Mouse (Mus musculus) stomach, postnatal 0 days (tissue): Measurements from ENCODE around the gene Celf5. TPM values are rescaled to one million over a fixed set of nuclear protein-coding genes. Genes with fewer than 3 reads are reported as not detected.

ENCODE experiments used
- ATAC-seq: fragments of 200-750 bp; cut with Nextera tagmentation; 2 replicates; pipeline ENCODE4 v1.8.0; 2017; ENCODE audit not compliant: low FRiP score, low TSS enrichment
- DNase-seq: peaks from one replicate; pipeline ENCODE4 v3.0.0-alpha.2; 2016; ENCODE audit warnings: low spot score
- H3K27ac ChIP-seq: fragments of 300-500 bp; sonication (generic); replicated peaks from 2 replicates; pipeline ENCODE4 v1.5.1; 2014; ENCODE audit warnings: mild to moderate bottlenecking, control low read depth
- H3K27me3 ChIP-seq: fragments of 300-500 bp; sonication (generic); 2 replicates; pipeline ENCODE4 v1.6.1; 2014; ENCODE audit warnings: low read length; ENCODE audit not compliant: control insufficient read depth, insufficient read depth
- H3K36me3 ChIP-seq: fragments of 300-500 bp; sonication (generic); 2 replicates; pipeline ENCODE4 v1.6.1; 2014; ENCODE audit warnings: low read length, mixed read lengths; ENCODE audit not compliant: control insufficient read depth, insufficient read depth
- H3K4me1 ChIP-seq: fragments of 300-500 bp; sonication (generic); replicated peaks from 2 replicates; pipeline ENCODE4 v1.6.1; 2014; ENCODE audit warnings: antibody characterized with exemption; ENCODE audit not compliant: control insufficient read depth, insufficient read depth
- H3K4me2 ChIP-seq: fragments of 300-500 bp; sonication (generic); replicated peaks from 2 replicates; pipeline ENCODE4 v1.6.1; 2014; ENCODE audit warnings: low read depth, mild to moderate bottlenecking, control low read depth, moderate library complexity
- H3K4me3 ChIP-seq: fragments of 300-500 bp; sonication (generic); 2 replicates; pipeline ENCODE4 v1.5.1; 2014; ENCODE audit warnings: low read depth, low read length, control low read depth
- H3K9ac ChIP-seq: fragments of 300-500 bp; sonication (generic); 2 replicates; pipeline ENCODE4 v1.6.1; 2014; ENCODE audit warnings: mild to moderate bottlenecking, low read length, control low read depth, mixed read lengths
- H3K9me3 ChIP-seq: fragments of 300-500 bp; sonication (generic); 2 replicates; pipeline ENCODE4 v1.6.1; 2016; ENCODE audit warnings: low read length; ENCODE audit not compliant: control insufficient read depth
- CTCF ChIP-seq: IDR thresholded peaks from 2 replicates; pipeline ENCODE4 v1.5.1; 2016; ENCODE audit warnings: antibody characterized with exemption, low read depth, mild to moderate bottlenecking, moderate library complexity
- EP300 ChIP-seq: optimal IDR thresholded peaks from 2 replicates; pipeline ENCODE3; 2016; ENCODE audit warnings: antibody characterized with exemption
- WGBS: fragments of 180-500 bp; shearing (Covaris S2); extraction: QIAGEN DNeasy Blood & Tissue Kit; methylation state at CpG from one replicate; pipeline ENCODE4 v1.1.7; 2014; 5-methylcytosine and 5-hydroxymethylcytosine counted together
- polyA plus RNA-seq: library from polyadenylated mRNA; unstranded; fragments of >200 nt; fragmentation: Nextera tagmentation; extraction: Ambion mirVana; gene quantifications from 2 replicates; pipeline ENCODE4 v1.2.1, GENCODE M21; 2015

Gene Celf5
- polyA plus RNA-seq, 1 experiment from 2014 or later, result 0.62 TPM

DNA sequence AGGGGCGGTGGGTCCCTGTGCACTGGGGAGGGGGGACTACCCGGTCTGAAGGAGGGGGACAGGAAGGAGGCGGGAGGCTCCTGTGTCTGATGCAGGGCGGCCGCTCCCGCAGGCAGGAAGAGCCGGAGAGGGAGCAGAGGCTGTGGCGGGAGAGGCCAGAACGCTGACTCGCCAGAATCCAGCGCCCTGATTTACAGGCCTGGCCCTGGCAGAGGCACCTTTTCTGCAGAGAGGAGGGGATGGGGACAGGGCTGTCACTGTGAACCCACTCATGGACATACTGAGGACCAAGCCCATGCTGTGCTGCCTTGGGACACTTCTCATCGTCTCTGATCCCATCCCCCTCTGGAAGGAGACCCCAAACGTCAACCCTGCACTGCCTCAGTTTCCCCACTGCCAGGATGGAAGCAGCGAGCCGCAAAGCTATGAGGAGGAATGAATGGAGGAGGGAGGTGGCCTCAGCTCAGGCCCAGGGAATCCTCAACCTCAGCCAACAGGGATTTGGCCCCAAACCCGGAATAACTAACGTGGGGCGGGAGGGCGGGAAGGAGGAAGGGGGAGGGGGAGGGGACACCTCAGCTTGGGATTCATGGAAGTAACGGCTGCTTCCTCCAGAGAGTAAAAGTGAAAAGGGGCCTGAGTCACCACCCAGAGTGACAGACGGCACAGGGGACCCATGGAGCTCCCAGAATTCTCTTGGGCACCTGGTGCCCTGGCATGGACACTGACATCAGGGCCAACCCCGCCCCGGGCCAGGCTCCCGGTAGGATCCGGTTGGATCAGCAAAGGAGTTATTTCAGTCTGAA is 58.1 kb downstream of the Celf5 start:
- Histone ChIP-seq H3K4me3 (peak overlapping the region; percentile 62), H3K36me3 (no peaks in the 10 kb centered on the region), H3K4me2 (peak overlapping the region; percentile 77), H3K4me1 (peaks cover 8% of the 10 kb centered on the region; the same call in 1 of the 2 replicates), H3K9me3 (no peaks in the 10 kb centered on the region), H3K27ac (peak overlapping the region; percentile 70), H3K27me3 (no peaks in the 10 kb centered on the region), H3K9ac (peak overlapping the region; percentile 41; the same call in 1 of the 2 replicates)
- no peak for ATAC-seq
- no peak for TF ChIP-seq CTCF
- TF ChIP-seq EP300, result no peak
- DNase-seq, result peak; percentile 33
- 7% methylated on average over 21 of the region's 25 CpGs for WGBS

DNA sequence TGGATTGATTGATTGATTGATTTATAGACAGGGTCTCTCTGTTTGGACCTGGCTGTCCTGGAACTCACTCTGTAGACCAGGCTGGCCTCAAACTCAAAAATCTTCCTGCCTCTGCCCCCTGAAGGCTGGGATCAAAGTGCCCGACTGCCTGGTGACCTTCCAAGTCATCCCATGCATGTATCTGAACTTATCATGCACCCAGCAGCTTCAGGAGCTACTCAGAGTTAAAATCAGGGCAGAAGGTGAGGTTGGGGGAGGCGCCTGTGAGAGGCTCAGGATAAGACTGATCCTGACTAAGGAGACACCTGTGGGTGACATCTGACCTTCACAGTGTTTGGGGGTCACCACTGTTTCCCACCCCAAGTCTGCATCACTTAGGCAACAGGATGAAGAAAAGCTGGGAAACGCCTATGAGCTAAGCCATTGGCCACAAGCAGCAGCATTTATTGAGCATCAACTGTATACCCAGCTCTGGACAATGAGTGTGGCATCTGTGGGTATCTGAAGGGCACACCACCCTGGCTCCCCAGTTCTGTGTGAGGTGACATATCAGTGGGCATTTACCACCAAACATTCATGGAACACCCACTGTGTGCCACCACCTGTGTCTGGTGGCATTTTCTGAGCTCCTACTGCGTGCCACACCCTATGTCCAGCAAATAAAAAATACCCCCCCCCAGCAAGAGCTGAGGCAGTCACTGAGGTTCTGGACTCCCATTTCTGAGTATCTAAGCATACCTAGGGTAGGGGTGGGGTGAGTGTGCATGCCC is 58.8 kb downstream of the Celf5 start:
- no peaks in the 10 kb centered on the region for H3K9me3 ChIP-seq
- DNase-seq (peak; percentile 11), ATAC-seq (no peak)
- H3K4me3 ChIP-seq, result no peak overlapping the region
- WGBS, result 74% methylated on average over 4 of the region's 4 CpGs
- 0 out of 2 replicates have a peak overlapping the region, but pooled peaks have one; percentile 70 for H3K27ac ChIP-seq
- no peak overlapping the region for H3K9ac ChIP-seq
- H3K4me1 ChIP-seq, result peaks cover 8% of the 10 kb centered on the region; the same call in 1 of the 2 replicates
- H3K4me2 ChIP-seq, result peak overlapping the region; percentile 77
- TF ChIP-seq EP300, result no peak
- no peak for TF ChIP-seq CTCF
- no peaks in the 10 kb centered on the region for H3K27me3 ChIP-seq
- H3K36me3 ChIP-seq, result 0 out of 2 replicates have a peak, but pooled peaks cover 3% of the 10 kb centered on the region

DNA sequence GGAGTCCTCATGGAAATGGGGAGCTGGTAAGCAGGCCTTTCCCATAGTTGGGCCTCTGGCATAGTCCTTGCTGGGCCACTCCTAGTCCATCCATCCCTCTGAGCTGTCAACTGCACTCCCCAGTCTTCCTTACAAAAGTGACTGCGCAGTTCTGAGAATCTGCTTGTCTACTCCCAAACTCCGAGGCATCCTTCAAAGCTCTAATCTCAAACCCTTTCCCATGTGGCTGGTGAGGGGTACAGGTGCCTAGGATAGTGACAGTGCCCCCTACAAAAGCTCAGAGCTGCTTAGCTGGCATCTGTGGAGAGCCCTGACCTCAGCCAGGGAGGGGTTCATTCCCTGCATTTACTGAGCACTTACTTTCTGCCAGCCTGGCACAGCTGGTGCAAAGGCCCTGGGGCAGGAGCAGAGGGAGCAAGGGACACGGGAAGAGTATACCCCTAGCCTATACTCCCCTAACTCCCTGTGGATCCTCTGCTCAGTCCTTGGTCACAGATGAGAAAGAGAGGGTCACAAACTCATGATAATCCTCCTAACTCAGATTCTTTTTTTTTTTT is 59.8 kb downstream of the Celf5 start:
- Histone ChIP-seq H3K27ac (no peak overlapping the region), H3K27me3 (no peaks in the 10 kb centered on the region), H3K36me3 (0 out of 2 replicates have a peak, but pooled peaks cover 3% of the 10 kb centered on the region), H3K4me2 (no peak overlapping the region), H3K9ac (no peak overlapping the region), H3K4me3 (no peak overlapping the region), H3K4me1 (peaks cover 9% of the 10 kb centered on the region; the same call in 1 of the 2 replicates), H3K9me3 (no peaks in the 10 kb centered on the region)
- DNase-seq, result no peak
- WGBS, result 76% methylated on average over 3 of the region's 3 CpGs
- TF ChIP-seq EP300, result no peak
- TF ChIP-seq CTCF, result no peak
- no peak for ATAC-seq

DNA sequence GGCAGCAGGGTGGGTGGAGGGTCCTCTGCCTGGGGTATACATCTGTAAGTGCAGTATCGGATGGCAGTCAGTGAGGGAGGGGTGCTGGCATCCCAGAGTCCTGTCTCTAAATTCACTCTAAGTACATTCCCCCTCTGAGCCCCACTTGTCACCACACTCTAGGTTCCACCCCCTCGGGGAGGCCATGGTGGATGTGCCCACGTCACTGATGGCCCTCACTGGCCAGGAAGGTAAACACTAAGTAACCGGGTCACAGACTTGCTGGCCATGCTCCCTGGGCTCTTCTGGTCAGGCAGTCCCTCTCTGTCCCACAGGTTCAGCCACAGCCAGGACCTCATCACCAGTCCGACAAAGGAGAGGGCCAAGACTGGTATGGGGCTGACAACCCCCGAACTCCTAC is 60.3 kb downstream of the Celf5 start:
- DNase-seq (peak; percentile 15), ATAC-seq (no peak)
- H3K4me3 ChIP-seq, result no peak overlapping the region
- 67% methylated on average over 5 of the region's 6 CpGs for WGBS
- 0 out of 2 replicates have a peak, but pooled peaks cover 3% of the 10 kb centered on the region for H3K36me3 ChIP-seq
- TF ChIP-seq EP300, result no peak
- TF ChIP-seq CTCF, result no peak
- H3K9me3 ChIP-seq, result no peaks in the 10 kb centered on the region
- H3K27ac ChIP-seq, result no peak overlapping the region
- no peak overlapping the region for H3K9ac ChIP-seq
- H3K4me2 ChIP-seq, result no peak overlapping the region
- no peaks in the 10 kb centered on the region for H3K27me3 ChIP-seq
- H3K4me1 ChIP-seq, result peaks cover 10% of the 10 kb centered on the region; the same call in 1 of the 2 replicates

DNA sequence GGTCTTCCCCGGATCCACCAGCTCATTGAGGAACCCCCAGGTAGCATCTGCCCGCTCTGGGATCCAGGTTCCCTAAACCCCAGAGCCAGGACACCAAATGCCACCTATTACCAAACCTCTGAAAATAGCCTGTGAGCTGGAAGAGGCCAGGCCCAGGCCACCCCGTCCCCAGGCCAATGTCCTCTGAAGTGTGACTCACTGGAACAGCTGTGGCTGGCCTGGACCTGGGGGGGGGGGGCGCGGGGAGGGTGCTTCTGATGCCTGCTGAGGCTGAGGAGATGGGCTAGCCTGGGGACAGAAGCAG is 60.8 kb downstream of the Celf5 start:
- ATAC-seq (no peak), DNase-seq (peak; percentile 12)
- Histone ChIP-seq H3K27ac (no peak overlapping the region), H3K9me3 (no peaks in the 10 kb centered on the region), H3K36me3 (0 out of 2 replicates have a peak, but pooled peaks cover 3% of the 10 kb centered on the region), H3K4me2 (no peak overlapping the region), H3K4me3 (no peak overlapping the region), H3K9ac (no peak overlapping the region), H3K27me3 (no peaks in the 10 kb centered on the region), H3K4me1 (peaks cover 10% of the 10 kb centered on the region; the same call in 1 of the 2 replicates)
- WGBS, result 80% methylated on average over 5 of the region's 5 CpGs
- TF ChIP-seq CTCF, result no peak
- TF ChIP-seq EP300, result no peak
